Mouse (Mus musculus) thymus, postnatal 0 days (tissue): ENCODE data around the gene Prkag2. TPM values are rescaled to one million over a fixed set of nuclear protein-coding genes. Genes with fewer than 3 reads are reported as not detected.
"Not testable (repeated sequence)": the region's sequence is repeated elsewhere in the genome, so short reads cannot be mapped to it uniquely, and the experiment has no call there.

Experiments
- DNase-seq: peaks from one replicate; pipeline ENCODE4 v3.0.0-alpha.2; 2015; ENCODE audit warnings: low spot score
- polyA plus RNA-seq: library from polyadenylated mRNA; unstranded; fragments of >200 nt; fragmentation: Nextera tagmentation; extraction: Ambion mirVana; gene quantifications from 2 replicates; pipeline ENCODE4 v1.2.1, GENCODE M21; 2015

Prkag2 gene
- polyA plus RNA-seq, 1 experiment from 2014 or later: 31.2 TPM

- no peak for DNase-seq
These were observed 268.5 kb downstream of the Prkag2 start for GRCm38 (mm10) chr5:24831912-24832311.

- no peak for DNase-seq
These were observed 272.0 kb downstream of the Prkag2 start for GRCm38 (mm10) chr5:24828446-24828845.

GRCm38 (mm10) chr5:24827173-24827572 lies 273.3 kb downstream of the Prkag2 start:
- DNase-seq: no peak

GRCm38 (mm10) chr5:24826056-24826770 lies 274.2 kb downstream of the Prkag2 start:
- DNase-seq: peak; percentile 64

- no peak for DNase-seq
These were observed 274.9 kb downstream of the Prkag2 start for GRCm38 (mm10) chr5:24825365-24826055.

GRCm38 (mm10) chr5:24823864-24824405 lies 276.5 kb downstream of the Prkag2 start:
- no peak for DNase-seq

GRCm38 (mm10) chr5:24822781-24823180 lies 277.7 kb downstream of the Prkag2 start:
- DNase-seq: no peak

- not testable (repeated sequence) for DNase-seq
These were observed 278.2 kb downstream of the Prkag2 start for GRCm38 (mm10) chr5:24822231-24822630.

GRCm38 (mm10) chr5:24821403-24821841 lies 279.0 kb downstream of the Prkag2 start:
- no peak for DNase-seq

- DNase-seq: no peak
These were observed 279.8 kb downstream of the Prkag2 start for GRCm38 (mm10) chr5:24820627-24821026.

GRCm38 (mm10) chr5:24817191-24817590 lies 283.3 kb downstream of the Prkag2 start:
- DNase-seq: no peak

- no peak for DNase-seq
These were observed 286.5 kb downstream of the Prkag2 start for GRCm38 (mm10) chr5:24813946-24814345.

GRCm38 (mm10) chr5:24813005-24813404 lies 287.4 kb downstream of the Prkag2 start:
- DNase-seq: no peak

Other genes starting within 250 kb of the Prkag2 start
- not detected in 2 replicates for gene Galntl5, start 80.8 kb upstream of the Prkag2 start, polyA plus RNA-seq
- gene Galnt11, start 121.3 kb upstream of the Prkag2 start, polyA plus RNA-seq: 20.2 and 21.2 TPM in 2 replicates
- 0.64 and 1.5 TPM in 2 replicates for gene E130116L18Rik, start 122.5 kb upstream of the Prkag2 start, polyA plus RNA-seq